Mouse (Mus musculus) cerebellum, postnatal 25 days (tissue): Measurements from ENCODE around the gene Slc3a2.
"Not testable (repeated sequence)": the region's sequence is repeated elsewhere in the genome, so short reads cannot be mapped to it uniquely, and the experiment has no call there.

ENCODE experiments used
- DNase-seq, 2 experiments: peaks; one replicate each; pipeline ENCODE4 v3.0.0; 2021; ENCODE audit warnings: mixed read lengths in 2 of 2

Slc3a2 gene

DNA sequence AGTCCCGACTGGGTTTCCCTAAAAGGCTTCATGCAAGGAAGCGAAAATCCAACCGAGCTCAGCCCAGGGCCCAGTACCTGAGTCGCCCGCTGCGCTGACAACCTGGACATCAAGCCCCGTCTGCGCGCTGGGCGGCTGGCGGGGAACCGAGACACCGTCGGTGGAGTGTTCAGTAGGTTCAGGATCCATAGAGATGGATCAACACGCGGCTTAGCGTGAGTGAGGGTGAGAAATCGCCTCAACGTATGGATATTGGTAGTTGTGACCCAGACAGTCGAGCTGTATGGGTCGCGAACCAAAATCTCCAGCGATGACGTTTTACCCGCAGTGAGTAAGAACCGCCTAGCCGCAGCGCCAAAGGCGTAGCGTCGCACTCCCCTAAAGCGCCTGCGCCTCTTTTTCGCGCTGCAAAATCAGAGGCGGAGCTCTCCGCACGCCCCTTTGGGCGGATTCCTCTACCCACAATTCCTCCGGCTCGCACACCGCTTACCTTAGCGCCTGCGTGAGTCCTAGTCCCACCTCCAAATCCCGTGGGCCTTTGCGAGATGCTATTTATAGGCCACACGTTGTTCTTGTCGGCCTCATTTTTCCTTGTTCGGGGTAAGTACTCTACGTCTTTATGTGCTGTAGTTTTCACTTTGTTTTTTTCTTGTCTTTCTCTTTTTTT, at the start of gene Slc3a2:
Gene Slc3a2, minus strand, starts transcription at position 463 of the 667 bp plus-strand sequence.
- peak; percentile 96 to 97 for DNase-seq

DNA sequence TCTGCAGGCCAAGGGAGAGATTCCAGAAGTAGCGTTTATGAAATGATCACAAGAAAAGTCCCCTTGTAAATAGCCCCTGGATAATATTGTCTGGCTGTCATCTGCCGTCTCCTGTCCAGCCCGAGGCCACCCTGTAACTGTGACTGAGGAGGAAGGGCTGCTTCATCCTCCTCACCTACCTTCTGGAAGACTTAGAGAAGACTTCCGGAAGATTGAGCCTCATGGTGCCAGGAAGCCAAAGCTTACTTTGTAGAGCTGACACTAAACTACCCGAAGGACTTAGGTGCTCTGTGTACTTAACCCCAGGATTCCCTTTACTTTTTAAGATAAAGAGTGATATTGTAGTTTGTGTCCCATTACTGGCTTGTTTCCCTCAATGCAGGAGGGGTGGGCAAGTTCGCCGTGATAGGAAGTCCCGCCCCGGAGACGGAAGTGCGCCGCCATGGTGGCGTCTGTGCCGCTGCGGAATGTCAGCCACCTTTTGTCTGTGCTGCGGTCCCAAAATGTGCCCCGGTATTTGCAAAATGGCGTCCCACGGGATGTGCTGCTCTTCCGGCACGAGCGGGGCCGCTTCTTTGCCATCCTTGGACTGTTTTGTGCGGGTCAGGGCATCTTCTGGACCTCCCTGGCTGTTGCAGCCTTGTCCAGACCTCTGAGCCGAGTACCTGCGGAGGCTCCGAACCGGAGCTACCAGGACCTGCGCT, 47.5 kb upstream of the Slc3a2 start, which contains the start of gene Tmem223:
Gene Tmem223, plus strand, starts transcription at position 430 of the 704 bp plus-strand sequence.
- DNase-seq: peak; percentile 85 to 90

GRCm38 (mm10) chr19:8765562-8765961, 42.4 kb upstream of the Slc3a2 start:
- DNase-seq: no peak

GRCm38 (mm10) chr19:8763276-8763675, 40.1 kb upstream of the Slc3a2 start:
- DNase-seq: no peak

- DNase-seq: no peak
Measured at GRCm38 (mm10) chr19:8760757-8761156, 37.6 kb upstream of the Slc3a2 start.

DNA sequence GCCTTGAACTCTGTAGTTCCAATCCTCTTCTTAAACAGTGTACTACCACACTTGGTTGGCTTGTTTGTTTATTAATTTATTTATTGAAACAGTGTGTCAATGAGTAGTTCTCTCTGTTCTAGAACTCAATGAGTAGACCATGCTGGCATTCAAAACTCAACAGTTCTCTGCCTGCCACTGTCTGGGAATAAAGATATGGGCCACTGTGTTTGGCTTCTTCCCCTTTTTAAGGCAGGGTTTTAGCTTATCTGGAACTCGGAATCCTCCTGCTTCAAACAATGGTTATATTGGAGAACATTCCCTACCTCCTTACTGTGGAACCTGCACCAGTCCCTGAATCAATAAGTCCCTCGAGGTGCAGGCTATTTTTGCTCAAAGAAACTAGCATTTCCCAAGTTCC, 35.7 kb upstream of the Slc3a2 start:
- no peak for DNase-seq

- DNase-seq: no peak
Measured at GRCm38 (mm10) chr19:8757471-8757998, 34.4 kb upstream of the Slc3a2 start.

DNA sequence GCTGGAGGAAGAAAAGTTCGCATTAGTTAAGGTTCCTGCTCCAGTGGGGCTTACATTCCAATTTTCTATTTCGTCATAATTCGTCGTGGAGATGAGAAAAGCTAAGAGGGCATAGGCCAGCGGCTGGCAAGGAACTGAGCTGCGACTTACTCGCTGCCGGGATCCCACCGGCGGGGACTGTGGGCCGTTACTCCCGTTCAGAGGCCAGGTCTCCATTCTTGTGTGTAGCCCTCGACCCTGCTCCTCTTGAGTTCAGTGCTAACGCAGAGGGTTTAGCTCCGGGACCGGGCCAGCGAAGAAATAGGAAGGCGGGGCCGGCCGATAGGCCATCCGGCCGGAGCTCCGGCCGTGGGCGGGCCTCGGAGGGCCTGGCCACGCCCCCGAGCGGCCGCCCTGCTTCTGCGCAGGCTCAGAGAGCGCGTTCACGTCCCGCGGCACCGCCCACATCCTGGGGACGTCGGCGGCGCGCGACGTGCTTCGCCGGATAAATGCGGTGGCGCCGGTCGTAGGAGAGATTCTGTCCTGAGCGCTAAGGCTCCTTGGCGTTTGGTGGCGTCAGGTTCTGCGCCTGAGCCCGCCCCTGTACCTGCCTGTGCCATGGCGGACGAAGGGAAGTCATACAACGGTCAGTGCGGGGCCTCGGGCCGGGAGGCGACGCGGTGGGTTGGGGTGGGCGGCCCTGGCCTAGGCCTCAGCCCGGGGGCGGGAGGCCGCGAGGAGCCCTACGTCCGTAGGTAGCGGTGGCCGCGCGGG, 33.6 kb upstream of the Slc3a2 start, which contains the start of gene Nxf1:
Gene Nxf1, plus strand, starts transcription at position 439 of the 753 bp plus-strand sequence.
- DNase-seq: peak; percentile 92 to 98

DNA sequence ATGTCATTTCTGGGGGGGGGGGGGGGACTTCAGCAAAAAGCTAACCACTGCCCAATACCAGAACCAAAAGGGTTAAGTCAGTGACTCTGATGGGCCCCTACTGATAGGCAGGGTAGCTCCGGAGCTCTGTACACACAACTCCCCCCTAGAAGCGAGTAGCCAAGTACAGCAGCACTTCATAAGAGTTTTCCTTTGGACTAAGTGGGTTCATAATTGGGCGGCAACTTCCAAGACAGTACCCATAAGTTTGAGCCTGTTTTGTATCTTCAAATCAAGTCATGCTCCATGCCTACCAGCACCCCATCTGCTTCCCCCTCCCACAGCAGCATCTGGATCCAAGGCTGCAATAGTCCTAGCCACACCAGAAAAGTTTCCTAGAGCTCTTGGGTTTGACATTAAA, 32.5 kb upstream of the Slc3a2 start:
- DNase-seq: no peak

DNA sequence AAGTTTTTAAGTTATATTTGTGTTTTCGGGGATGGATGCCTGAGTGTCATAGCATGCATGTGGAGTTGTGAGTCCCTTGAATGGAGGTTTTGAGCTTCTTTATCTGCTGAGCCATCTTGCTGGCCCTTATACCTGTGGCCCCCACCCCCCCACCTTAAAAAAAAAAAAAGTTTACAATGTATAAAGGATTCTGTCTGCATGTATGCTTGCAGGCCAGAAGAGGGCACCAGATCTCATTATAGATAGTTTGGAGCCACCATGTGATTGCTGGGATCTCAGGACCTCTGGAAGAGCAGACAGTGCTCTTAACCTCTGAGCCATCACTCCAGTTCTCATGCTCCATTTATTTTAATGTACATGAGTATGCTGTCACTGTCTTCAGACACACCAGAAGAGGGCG, 24.2 kb upstream of the Slc3a2 start:
- DNase-seq: no peak

GRCm38 (mm10) chr19:8745382-8745781, 22.2 kb upstream of the Slc3a2 start:
- no peak for DNase-seq

GRCm38 (mm10) chr19:8742176-8742575, 19.0 kb upstream of the Slc3a2 start:
- DNase-seq: no peak

GRCm38 (mm10) chr19:8741243-8741869, 18.2 kb upstream of the Slc3a2 start, which contains the start of gene Stx5a:
Stx5a (plus strand) TSS chr19:8741413.
- peak; percentile 96 to 97 for DNase-seq

DNA sequence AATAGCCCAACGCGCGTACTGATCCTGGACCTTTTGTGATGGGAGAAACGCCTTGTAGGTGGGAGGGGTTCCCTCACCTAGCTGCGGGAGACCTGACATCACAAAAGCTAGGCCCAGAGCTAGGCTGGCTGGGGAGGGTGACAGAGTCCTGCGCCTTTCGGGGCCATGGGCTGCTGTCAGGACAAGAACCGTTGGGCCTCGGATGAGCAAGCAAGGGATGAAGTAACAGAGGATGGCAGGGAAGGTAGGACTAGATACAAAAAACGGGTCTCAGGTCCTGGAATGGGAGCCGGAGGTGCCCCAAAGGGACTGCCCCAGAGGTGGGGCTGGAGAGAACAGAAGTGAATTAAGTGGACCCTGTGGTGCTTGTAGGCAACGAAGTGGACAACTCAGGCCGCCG, 17.4 kb upstream of the Slc3a2 start, which contains the start of gene 1700092M07Rik:
Gene 1700092M07Rik, plus strand, starts transcription at position 116 of the 400 bp plus-strand sequence.
- peak in 1 of 2 experiments; percentile 30 for DNase-seq

- DNase-seq: no peak
Measured at GRCm38 (mm10) chr19:8739646-8740045, 16.5 kb upstream of the Slc3a2 start.

DNA sequence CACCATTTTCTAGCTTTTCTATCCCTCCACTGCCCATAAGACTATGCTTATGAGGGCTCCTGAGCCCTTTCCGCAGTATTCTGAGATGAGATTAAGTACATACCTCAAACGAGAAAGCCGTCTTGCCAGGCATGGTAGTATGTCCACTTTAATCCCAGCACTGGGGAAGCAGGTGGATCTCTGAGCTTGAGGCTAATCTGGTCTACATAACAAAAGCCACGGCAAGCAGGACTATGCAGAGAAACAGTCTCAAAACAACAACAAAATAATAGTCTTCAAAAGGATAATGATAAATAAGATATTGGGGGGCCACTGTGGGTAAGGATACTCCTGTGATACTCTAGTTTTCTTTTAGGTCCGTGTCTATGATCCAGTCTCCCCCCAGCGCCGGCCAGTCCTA, 15.7 kb upstream of the Slc3a2 start:
- no peak for DNase-seq

DNA sequence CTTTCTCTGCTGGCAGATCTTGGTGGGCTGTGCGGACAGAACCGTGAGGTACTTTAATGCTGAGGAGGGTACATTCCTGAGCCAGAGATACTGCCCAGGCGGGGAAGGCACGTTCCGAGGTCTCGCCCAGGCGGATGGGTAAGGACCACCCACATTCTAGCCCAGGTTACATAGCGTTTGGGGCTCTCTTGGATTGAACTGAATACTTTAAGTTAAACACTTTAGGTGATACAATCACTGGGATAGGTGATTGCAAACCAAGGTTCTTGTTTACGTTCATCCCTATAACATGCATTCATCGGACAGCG, 12.9 kb upstream of the Slc3a2 start:
- DNase-seq: no peak

DNA sequence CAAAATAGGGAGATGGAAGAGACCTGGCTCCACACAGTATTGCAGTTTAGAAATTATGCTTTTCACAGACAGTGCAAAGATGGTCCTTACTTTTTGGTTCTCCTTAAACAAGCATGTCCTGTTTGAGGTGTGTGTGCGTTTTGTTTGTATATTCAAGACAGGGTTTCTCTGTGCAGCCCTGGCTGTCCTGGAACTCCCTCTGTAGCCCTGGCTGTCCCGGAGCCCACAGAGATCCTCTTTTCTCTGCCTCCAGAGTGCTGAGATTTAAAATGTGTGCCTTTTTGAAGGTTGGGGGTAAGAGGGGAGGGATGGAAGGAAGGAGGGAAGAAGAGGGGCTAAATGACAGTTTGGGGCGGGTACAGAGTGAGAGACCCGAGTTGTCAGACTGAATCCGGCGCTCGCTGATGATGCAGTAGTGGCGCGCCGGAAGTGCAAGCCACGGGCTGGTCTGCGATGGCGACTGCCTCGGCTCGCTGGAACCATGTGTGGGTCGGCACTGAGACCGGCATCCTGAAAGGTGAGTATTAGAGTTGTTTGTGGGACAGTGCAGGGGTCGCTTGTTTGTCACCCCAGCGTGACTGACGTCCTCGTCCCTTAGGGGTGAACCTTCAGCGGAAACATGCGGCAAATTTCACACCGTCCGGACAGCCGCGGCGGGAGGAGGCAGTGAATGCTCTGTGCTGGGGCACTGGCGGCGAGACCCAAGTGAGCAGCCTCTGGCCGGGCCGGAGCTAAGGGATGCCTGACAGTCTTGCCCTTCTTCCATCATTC, 12.4 kb upstream of the Slc3a2 start, which contains the start of gene Wdr74:
Gene Wdr74, plus strand, starts transcription at position 439 of the 771 bp plus-strand sequence.
- DNase-seq: peak; percentile 96 to 97

GRCm38 (mm10) chr19:8734334-8734733, 11.2 kb upstream of the Slc3a2 start:
- no peak for DNase-seq

GRCm38 (mm10) chr19:8728335-8729099, 5.3 kb upstream of the Slc3a2 start:
- not testable (repeated sequence) for DNase-seq
